Mouse (Mus musculus): ENCODE results near the gene Sept1. TPM values are rescaled to one million over a fixed set of nuclear protein-coding genes. Genes with fewer than 3 reads are reported as not detected.

The Sept1 gene
- polyA plus RNA-seq (2016; fragmentation: Nextera tagmentation; extraction: Ambion mirVana), result 30.1 and 32.8 TPM in 2 replicates

DNA sequence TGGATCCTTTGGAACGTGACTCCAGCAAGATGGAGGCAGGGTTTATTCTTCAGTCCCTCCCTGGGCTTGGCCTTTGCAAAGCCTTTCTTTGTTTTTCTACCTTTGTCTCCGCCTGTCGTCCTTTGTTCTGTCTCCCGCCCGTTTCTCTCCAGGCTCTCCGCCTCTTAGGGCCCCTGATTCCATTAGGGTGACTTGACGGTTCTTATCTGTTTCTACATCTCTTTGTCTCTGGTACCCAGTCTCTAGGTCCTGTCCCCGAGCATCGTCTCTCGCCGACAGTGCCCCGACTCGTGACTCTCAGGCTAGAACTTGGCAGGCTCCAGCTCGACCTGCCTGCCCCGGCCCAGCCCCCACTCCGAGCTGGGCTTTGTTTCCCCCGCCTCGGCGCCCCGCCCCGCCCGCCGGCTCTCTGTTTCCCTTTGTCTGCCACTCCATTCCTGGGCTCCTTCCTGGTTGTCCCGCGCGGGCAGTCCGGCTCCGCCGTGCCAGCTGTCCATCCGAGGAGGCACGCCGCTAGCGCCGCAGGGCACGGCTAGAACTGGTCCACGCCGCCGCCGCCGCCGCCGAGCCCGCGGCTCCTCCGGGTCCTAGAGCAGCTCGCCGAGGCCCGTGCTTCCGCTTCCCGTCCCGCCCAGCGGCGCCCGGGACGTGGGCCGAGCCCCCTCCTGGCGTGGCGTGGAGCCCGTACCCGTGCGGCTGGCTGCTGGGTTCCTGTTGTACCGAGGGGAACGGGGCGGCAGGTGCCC lies at the start of gene Sept1, which contains the start of gene Zfp553:
Gene Sept1 (minus strand): TSS at position 509 of the 746 bp plus-strand sequence.
Gene Zfp553 (plus strand): TSS at position 440 of the 746 bp plus-strand sequence.
- H3K27me3 ChIP-seq (replicated peaks), result no peaks in the 10 kb centered on the region
- under 1% methylated on average over 64 of the region's 64 CpGs for WGBS
- ATAC-seq (ENCODE audit: low FRiP score, low read depth), result peak; percentile 91
- H3K4me2 ChIP-seq (replicated peaks), result peak within 1 kb of the TSS; percentile 86
- peak within 1 kb of the TSS; percentile 90 for H3K4me3 ChIP-seq
- no peaks in the 10 kb centered on the region for H3K9me3 ChIP-seq
- H3K4me1 ChIP-seq, result peaks cover 30% of the 10 kb centered on the region
- peaks cover 50% of the 10 kb centered on the region for H3K36me3 ChIP-seq
- peak within 1 kb of the TSS; percentile 98 for H3K27ac ChIP-seq
- H3K9ac ChIP-seq, result peak within 1 kb of the TSS; percentile 96

DNA sequence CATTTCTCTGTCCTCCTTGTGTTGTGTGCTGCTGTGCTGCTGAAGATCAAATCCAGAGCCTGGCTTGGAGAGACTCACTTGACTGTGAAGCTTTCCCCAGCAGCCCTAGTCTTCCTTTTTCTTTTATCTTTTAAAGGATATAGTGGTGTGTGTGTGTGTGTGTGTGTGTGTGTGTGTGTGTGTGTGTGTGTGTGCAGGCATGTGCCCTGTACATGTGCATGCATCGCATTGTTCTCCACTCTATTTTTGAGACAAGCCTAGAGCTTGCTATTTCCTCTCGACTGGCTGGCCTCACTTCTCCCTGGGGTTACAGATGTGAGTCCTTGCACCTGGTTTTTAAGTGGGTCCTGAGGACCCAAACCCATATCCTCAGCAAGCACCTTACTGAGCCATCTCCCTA lies 49.3 kb upstream of the Sept1 start:
- WGBS, result 92% methylated on average over 2 of the region's 2 CpGs
- Histone ChIP-seq H3K4me2 (replicated peaks) (no peak overlapping the region), H3K27me3 (replicated peaks) (no peaks in the 10 kb centered on the region), H3K9ac (no peak overlapping the region), H3K36me3 (no peaks in the 10 kb centered on the region), H3K4me1 (no peaks in the 10 kb centered on the region), H3K9me3 (no peaks in the 10 kb centered on the region), H3K27ac (no peak overlapping the region), H3K4me3 (no peak overlapping the region)
- ATAC-seq (ENCODE audit: low FRiP score, low read depth), result no peak

DNA sequence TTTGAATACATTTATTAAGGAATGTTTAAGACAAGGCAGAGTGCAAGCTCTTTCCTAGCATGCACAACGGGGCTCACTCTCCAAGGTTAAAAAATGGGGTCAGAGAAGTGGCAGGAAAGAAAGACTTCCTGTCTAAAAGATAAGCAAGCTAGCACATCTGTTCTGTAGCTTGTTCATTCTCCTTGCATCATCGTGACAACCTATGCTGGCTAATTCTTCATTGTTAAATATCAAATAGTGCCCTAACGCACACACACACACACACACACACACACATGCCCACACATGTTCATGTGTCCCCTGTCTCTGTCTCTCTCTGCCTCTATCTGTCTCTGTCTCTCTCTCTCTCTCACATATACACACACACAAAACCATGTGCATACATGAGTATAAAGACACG lies 48.2 kb upstream of the Sept1 start:
- Histone ChIP-seq H3K4me2 (replicated peaks) (no peak overlapping the region), H3K9ac (no peak overlapping the region), H3K27ac (no peak overlapping the region), H3K9me3 (no peaks in the 10 kb centered on the region), H3K36me3 (no peaks in the 10 kb centered on the region), H3K27me3 (replicated peaks) (no peaks in the 10 kb centered on the region), H3K4me1 (no peaks in the 10 kb centered on the region), H3K4me3 (no peak overlapping the region)
- no peak for ATAC-seq (ENCODE audit: low FRiP score, low read depth)
- WGBS, result 79% methylated on average over 4 of the region's 4 CpGs

DNA sequence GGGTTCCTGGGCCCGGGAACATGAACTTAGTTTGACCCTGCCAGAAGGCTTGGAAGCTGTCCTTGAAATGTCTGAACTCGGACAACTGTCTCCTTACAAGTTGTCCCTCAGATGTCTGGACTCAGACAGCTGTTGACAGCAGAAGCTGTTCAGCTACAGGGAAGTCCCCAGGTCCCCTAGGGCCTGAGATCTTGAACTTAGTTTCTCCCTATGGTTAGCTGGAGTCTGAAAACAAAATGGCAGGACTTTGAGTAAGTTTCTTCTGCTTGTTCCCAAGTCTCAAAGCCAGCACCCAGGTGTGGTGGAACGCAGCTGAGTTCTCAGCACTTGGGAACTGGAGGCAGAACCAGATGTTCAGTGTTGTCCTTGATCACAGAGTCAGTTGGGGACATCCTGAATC lies 47.2 kb upstream of the Sept1 start:
- H3K27me3 ChIP-seq (replicated peaks), result no peaks in the 10 kb centered on the region
- no peak overlapping the region for H3K27ac ChIP-seq
- H3K4me3 ChIP-seq, result no peak overlapping the region
- H3K4me1 ChIP-seq, result no peaks in the 10 kb centered on the region
- H3K4me2 ChIP-seq (replicated peaks), result no peak overlapping the region
- no peaks in the 10 kb centered on the region for H3K9me3 ChIP-seq
- no peaks in the 10 kb centered on the region for H3K36me3 ChIP-seq
- 71% methylated on average over 3 of the region's 3 CpGs for WGBS
- H3K9ac ChIP-seq, result no peak overlapping the region
- ATAC-seq (ENCODE audit: low FRiP score, low read depth), result no peak

DNA sequence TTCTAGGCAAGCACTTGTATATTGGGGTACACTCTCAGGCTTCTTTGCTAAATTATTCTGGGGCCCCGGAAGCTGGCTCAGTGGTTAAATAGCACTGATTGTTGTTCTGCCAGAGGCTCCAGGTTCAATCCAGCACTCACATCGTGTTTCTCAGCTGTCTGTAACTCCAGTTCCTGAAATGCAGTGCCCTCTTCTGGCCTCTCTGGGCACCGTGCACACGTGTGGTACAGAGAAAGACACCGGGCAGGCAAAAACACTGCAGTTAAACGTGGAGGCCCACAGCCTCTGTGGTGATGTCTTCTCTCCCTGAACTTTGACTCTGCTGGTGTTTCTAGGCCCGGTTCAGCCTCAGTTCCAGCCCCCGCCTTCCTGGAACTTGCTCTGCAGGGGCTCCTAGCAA lies 45.4 kb upstream of the Sept1 start:
- Histone ChIP-seq H3K4me2 (replicated peaks) (no peak overlapping the region), H3K27ac (no peak overlapping the region), H3K4me1 (peaks cover 6% of the 10 kb centered on the region), H3K36me3 (no peaks in the 10 kb centered on the region), H3K27me3 (replicated peaks) (no peaks in the 10 kb centered on the region), H3K9me3 (no peaks in the 10 kb centered on the region), H3K4me3 (no peak overlapping the region), H3K9ac (no peak overlapping the region)
- ATAC-seq (ENCODE audit: low FRiP score, low read depth), result no peak
- WGBS, result 30% methylated on average over 8 of the region's 8 CpGs

DNA sequence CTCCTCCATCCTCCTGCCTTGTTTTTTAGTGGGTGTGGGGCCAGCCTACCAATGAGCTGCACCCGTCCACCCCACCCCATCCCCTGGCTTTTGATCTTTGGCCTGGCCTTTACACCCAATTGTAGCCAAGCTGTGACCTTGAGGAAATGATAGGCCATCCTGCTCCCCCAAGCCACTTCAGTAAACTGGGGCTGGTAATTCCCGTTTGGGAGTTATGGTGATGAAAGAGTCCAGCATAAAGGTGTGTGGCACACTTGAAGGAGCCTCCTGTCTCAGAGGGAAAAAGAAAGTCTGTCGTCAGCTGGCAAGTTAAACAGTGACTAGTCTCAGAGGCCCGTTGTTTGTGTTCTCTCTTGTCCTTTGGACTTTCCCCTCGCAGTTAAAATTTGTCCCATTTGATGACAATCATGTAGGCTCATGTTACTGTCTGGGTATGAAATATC lies 43.6 kb upstream of the Sept1 start:
- Histone ChIP-seq H3K4me2 (replicated peaks) (no peak overlapping the region), H3K9ac (no peak overlapping the region), H3K4me3 (no peak overlapping the region), H3K27ac (no peak overlapping the region), H3K36me3 (peaks cover 1% of the 10 kb centered on the region; the same call in 1 of the 2 replicates), H3K27me3 (replicated peaks) (no peaks in the 10 kb centered on the region), H3K4me1 (peaks cover 17% of the 10 kb centered on the region), H3K9me3 (no peaks in the 10 kb centered on the region)
- 60% methylated on average over 5 of the region's 5 CpGs for WGBS
- no peak for ATAC-seq (ENCODE audit: low FRiP score, low read depth)

DNA sequence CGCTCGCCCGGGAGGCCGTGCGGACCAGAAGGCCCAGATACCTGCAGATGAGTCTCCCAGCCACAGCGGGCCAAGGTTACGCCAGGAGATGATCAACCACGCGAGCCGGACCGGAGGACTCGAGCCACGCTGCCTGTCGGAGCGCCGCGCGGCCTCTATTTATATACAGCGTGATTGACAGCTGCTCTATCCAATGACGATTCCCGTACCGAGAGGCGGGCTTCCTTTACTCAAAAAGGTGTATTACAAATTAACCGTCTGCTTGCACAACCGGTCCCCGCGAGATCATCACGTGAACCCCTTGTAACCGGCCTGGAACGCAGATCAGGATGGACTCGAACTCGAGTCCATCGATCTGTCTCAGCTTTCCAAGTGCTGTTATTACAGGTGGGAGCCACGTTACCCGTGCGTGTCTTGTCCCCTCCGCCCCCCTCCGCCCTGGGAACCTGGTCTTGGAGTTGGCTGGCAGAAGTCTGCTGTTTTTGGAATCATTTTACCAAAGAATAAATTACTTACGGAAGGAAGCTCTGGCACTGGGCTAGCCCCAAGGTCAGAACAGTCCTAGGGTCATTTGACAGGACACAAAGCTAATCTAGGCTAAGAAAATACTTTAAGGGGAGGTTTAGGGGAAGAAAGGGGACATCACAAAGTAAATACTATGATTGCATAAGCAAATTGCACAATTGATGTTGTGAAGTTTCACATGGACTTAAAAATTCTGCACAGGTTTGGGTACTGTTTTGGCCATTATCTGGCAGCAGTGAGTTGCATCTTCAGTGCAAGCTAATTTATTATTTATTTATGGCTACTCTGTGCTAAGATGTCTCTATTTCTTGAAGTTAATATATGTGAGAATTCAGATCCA lies 41.2 kb upstream of the Sept1 start, which contains the start of gene Sephs2:
Gene Sephs2 (minus strand): TSS at position 131 of the 865 bp plus-strand sequence.
- Histone ChIP-seq H3K4me1 (peaks cover 17% of the 10 kb centered on the region), H3K36me3 (peaks cover 9% of the 10 kb centered on the region), H3K27me3 (replicated peaks) (no peaks in the 10 kb centered on the region), H3K4me2 (replicated peaks) (peak within 1 kb of the TSS; percentile 88), H3K9me3 (no peaks in the 10 kb centered on the region; the same call in 1 of the 2 replicates), H3K4me3 (peak within 1 kb of the TSS; percentile 71), H3K9ac (peak within 1 kb of the TSS; percentile 89), H3K27ac (peak within 1 kb of the TSS; percentile 54)
- peak; percentile 90 for ATAC-seq (ENCODE audit: low FRiP score, low read depth)
- 3% methylated on average over 39 of the region's 39 CpGs for whole genome bisulfite sequencing

DNA sequence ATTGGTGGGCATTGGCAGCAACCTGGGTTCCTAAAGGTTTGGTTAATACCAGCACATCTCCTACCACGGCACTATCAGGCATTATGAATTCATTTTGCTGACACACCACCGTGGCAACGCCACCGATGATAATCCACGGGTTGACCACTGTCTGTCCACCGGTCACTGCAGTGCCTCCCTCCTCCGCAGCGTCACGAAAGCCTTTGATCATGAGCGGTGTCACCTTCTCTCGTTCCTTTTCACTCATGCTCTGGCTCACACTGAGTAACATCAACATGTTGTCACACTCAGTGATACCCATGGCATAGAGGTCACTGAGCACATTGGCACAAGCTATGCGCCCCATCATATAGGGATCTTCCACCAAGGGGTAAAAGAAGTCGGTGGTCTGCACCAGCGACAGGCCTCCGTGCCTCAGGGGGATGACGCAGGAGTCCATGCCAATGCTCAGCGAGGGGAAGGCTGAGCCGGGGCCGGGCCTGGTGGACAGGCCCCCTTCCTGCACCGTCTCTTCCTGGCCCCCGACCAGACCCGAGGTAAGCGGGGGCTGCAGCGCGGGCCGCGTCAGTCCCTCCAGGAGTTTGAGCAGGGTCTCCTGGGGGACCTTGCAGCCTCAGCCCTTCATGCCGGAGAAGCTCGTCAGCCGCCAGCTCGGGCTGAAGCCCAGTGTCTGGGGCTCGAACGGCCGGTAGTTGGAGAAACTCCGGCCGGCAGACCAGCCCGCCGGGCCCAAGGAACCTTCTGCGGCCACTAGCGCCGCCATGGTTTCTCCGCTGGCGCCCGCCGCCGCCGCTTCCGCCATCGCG lies 40.4 kb upstream of the Sept1 start:
- Histone ChIP-seq H3K36me3 (peaks cover 9% of the 10 kb centered on the region), H3K4me3 (peak overlapping the region; percentile 71), H3K9ac (peak overlapping the region; percentile 89), H3K27me3 (replicated peaks) (no peaks in the 10 kb centered on the region), H3K4me1 (peaks cover 17% of the 10 kb centered on the region), H3K4me2 (replicated peaks) (peak overlapping the region; percentile 88), H3K27ac (peak overlapping the region; percentile 54), H3K9me3 (no peaks in the 10 kb centered on the region; the same call in 1 of the 2 replicates)
- 16% methylated on average over 50 of the region's 50 CpGs for WGBS
- peak; percentile 83 for ATAC-seq (ENCODE audit: low FRiP score, low read depth)

DNA sequence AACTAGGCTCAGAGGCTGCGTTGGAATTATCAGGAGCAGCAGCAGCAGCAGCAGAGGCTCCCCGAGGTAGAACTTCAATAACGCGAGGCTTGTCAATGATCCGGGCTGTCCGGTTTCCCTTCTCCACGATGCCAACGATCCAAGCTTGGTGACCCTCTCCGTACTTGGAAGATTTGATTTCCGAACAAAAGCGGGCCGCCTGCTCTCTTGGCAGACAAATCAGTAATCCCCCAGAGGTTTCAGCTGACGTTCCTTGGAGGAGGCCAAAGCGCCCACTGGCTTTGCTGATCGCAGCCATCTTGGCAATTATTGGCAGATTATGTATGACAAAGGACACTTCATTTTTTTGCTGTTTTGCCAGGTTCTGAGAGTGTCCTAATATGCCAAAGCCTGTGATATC lies 39.6 kb upstream of the Sept1 start:
- Histone ChIP-seq H3K9me3 (no peaks in the 10 kb centered on the region; the same call in 1 of the 2 replicates), H3K27me3 (replicated peaks) (no peaks in the 10 kb centered on the region), H3K4me2 (replicated peaks) (peak overlapping the region; percentile 88), H3K4me3 (0 out of 2 replicates have a peak overlapping the region, but pooled peaks have one; percentile 71), H3K27ac (no peak overlapping the region), H3K36me3 (peaks cover 9% of the 10 kb centered on the region), H3K4me1 (peaks cover 17% of the 10 kb centered on the region), H3K9ac (no peak overlapping the region)
- 95% methylated on average over 15 of the region's 15 CpGs for WGBS
- no peak for ATAC-seq (ENCODE audit: low FRiP score, low read depth)

DNA sequence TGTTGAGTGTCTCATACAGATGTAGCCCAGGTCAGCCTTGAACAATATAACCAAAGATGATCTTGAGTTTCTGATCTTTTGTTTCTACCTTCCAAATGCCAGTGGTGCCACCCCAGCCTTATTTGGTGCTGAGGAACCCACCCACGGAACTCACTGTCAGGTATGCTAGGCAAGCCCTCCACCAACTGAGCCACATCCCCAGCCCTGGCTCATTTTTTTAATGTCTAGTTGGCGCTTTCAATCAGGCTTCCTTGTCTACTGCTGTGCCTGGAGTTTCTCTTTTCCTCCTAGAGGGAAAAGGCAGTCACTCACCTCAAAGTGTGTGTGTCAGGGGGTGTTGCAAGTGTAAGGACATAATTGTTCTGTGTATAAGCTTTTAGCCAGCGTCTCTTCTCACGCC lies 38.2 kb upstream of the Sept1 start:
- WGBS, result 96% methylated on average over 4 of the region's 4 CpGs
- Histone ChIP-seq H3K9ac (no peak overlapping the region), H3K27me3 (replicated peaks) (no peaks in the 10 kb centered on the region), H3K4me2 (replicated peaks) (no peak overlapping the region), H3K4me1 (peaks cover 17% of the 10 kb centered on the region), H3K4me3 (no peak overlapping the region), H3K36me3 (peaks cover 9% of the 10 kb centered on the region), H3K9me3 (no peaks in the 10 kb centered on the region; the same call in 1 of the 2 replicates), H3K27ac (no peak overlapping the region)
- ATAC-seq (ENCODE audit: low FRiP score, low read depth), result no peak

DNA sequence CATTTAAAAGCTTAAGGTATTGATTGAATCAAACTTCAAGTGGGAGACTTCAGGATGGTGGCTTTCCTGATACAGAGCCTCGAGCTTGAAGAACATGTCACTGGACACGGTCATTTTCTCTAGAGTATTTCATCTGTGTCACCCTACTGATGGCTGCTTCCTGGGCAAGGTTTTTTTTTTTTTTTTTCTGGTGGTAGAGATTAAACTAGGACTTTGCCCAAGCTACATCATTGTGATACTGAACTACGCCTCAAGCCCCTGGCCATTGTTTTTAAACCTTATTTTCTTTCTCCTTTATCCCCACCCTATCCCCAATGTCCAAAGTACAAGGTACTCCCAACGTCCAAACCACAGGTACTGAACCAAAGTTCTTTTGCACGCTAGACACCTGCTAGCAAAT lies 37.7 kb upstream of the Sept1 start:
- Histone ChIP-seq H3K4me1 (peaks cover 17% of the 10 kb centered on the region), H3K27me3 (replicated peaks) (no peaks in the 10 kb centered on the region), H3K4me3 (no peak overlapping the region), H3K9me3 (no peaks in the 10 kb centered on the region; the same call in 1 of the 2 replicates), H3K27ac (no peak overlapping the region), H3K4me2 (replicated peaks) (no peak overlapping the region), H3K36me3 (peaks cover 9% of the 10 kb centered on the region), H3K9ac (no peak overlapping the region)
- no peak for ATAC-seq (ENCODE audit: low FRiP score, low read depth)
- WGBS, result 94% methylated on average over 5 of the region's 5 CpGs
